Mouse (Mus musculus): ENCODE results near the gene Zpbp2. TPM values are rescaled to one million over a fixed set of nuclear protein-coding genes. Genes with fewer than 3 reads are reported as not detected.

Zpbp2 gene
- polyA plus RNA-seq, 1 experiment from 2014 or later = 0.60 TPM

DNA sequence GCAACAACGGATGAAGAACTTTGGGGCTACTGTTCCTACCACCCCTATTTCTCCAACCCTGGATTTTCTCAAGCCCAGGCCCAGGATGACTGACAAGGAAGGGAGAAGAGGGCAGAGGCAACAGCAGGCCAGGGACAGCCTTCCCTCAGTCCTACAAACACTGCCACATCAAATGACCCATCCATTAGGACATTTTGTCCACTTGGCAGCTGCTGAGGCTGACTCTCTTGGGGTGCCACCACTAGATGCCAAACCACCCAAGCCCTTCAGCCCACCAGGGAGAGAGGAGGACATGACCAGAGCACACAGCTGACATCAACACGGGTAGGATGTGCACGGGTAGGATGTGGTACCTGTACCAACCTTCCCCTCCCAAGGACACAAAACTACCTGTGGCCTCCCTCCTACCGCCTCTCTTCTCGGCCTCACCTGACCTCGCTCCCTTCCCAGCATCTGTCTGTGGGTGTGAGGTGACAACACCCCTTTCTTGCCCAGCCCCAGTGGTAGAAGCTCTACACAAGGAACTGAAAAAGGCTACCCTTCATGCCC lies 33.8 kb downstream of the Zpbp2 start:
- no peaks in the 10 kb centered on the region for H3K36me3 ChIP-seq (ENCODE audit: control insufficient read depth, insufficient read depth)
- no peaks in the 10 kb centered on the region for H3K27me3 ChIP-seq (ENCODE audit: control insufficient read depth, insufficient read depth, low read depth, low read length)
- H3K9ac ChIP-seq (ENCODE audit: low read depth, low read length) = peak overlapping the region; percentile 94
- peaks cover 88% of the 10 kb centered on the region for H3K4me1 ChIP-seq (ENCODE audit: control insufficient read depth, low read depth, low read length)
- peak overlapping the region; percentile 86 for H3K4me2 ChIP-seq (ENCODE audit: low read depth, low read length)
- H3K27ac ChIP-seq (ENCODE audit: low read length) = peak overlapping the region; percentile 99
- 81% methylated on average over 6 of the region's 6 CpGs for WGBS (ENCODE audit: insufficient replicate concordance)
- H3K9me3 ChIP-seq (replicated peaks; ENCODE audit: control insufficient read depth, low read length) = no peaks in the 10 kb centered on the region
- no peak for ATAC-seq (ENCODE audit: low read depth)
- H3K4me3 ChIP-seq (ENCODE audit: low read depth, low read length) = peak overlapping the region; percentile 89

DNA sequence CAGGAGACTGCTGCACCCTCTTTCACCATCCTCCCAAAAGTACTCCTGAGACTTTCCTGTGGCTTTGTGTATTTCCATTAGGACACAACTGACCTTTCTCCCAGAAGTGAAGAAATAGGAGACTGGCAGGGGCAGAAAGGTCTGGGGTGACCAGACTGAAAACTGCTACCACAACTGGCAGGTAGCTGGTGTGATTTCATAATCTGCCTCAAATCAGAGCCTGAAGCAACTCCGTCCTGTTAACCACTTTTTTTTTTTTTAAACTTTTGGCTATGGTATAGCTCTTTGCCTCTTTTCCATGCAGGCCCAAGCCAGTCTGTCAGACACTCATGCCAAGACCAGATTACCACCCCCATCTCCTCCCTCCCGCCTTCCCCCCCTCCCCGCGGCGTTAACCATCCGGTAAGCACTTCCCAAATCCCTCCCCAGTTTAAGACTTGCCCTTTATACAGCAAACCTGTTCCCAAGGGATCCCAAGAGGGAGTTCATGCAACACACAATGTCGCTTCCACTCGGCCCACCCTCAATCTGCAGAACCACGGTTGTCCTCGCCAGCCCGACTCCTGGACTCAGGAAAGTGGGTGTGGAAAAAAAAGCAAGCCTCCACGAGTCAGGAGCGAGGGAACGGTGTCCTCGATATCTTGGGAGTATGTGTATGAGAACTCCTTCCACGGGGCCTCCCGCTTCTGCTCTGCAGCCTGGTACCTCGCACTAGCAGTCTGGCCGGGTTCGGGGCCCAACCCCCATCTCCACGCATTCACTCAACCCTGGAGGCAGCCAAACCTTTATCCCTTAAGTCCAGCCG lies 35.4 kb downstream of the Zpbp2 start:
- 1% methylated on average over 22 of the region's 22 CpGs for WGBS (ENCODE audit: insufficient replicate concordance)
- no peaks in the 10 kb centered on the region; the same call in 1 of the 2 replicates for H3K27me3 ChIP-seq (ENCODE audit: control insufficient read depth, insufficient read depth, low read depth, low read length)
- H3K27ac ChIP-seq (ENCODE audit: low read length) = peak overlapping the region; percentile 93
- H3K4me3 ChIP-seq (ENCODE audit: low read depth, low read length) = peak overlapping the region; percentile 89
- no peaks in the 10 kb centered on the region for H3K36me3 ChIP-seq (ENCODE audit: control insufficient read depth, insufficient read depth)
- peak overlapping the region; percentile 86 for H3K4me2 ChIP-seq (ENCODE audit: low read depth, low read length)
- no peaks in the 10 kb centered on the region for H3K9me3 ChIP-seq (replicated peaks; ENCODE audit: control insufficient read depth, low read length)
- no peak for ATAC-seq (ENCODE audit: low read depth)
- peak overlapping the region; percentile 94 for H3K9ac ChIP-seq (ENCODE audit: low read depth, low read length)
- H3K4me1 ChIP-seq (ENCODE audit: control insufficient read depth, low read depth, low read length) = peaks cover 72% of the 10 kb centered on the region

DNA sequence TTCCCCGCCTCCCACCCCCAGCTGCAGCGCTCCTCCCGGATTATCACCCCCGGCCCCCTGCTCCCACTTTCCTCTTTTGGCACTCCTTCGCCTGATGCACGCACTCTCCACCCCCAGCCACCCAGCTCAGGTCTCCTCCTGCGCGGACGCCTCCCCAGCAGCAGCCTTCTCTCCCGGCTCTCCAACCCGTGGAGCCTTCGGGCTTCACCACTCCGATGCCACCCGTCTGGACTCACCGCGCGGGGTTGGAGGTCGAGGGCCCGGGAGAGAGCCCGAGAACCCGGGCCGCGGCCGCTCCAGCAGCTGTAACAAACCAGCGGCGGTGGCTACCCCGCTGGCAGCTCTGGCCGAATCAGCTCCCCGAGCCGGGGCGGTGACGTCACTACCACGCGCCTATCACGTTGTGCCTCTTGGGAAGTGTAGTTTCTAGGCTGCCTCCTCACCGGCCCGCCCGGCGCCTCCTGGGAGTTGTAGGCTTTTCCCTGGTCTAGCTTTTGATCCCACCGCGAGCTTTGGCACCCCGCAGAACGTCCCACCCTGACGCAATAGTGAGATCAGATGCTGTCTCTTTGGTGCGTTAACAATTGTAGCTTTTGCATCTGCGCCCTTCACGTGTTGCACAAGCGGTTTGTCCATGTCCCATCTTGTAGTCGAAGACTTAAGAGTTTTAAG lies 36.1 kb downstream of the Zpbp2 start, which contains the start of gene Ormdl3:
Gene Ormdl3 (minus strand): TSS at position 477 of the 672 bp plus-strand sequence.
- Histone ChIP-seq H3K9me3 (replicated peaks; ENCODE audit: control insufficient read depth, low read length) (no peaks in the 10 kb centered on the region), H3K4me2 (ENCODE audit: low read depth, low read length) (peak within 1 kb of the TSS; percentile 86), H3K36me3 (ENCODE audit: control insufficient read depth, insufficient read depth) (no peaks in the 10 kb centered on the region), H3K4me1 (ENCODE audit: control insufficient read depth, low read depth, low read length) (peaks cover 66% of the 10 kb centered on the region), H3K27ac (ENCODE audit: low read length) (peak within 1 kb of the TSS; percentile 93), H3K27me3 (ENCODE audit: control insufficient read depth, insufficient read depth, low read depth, low read length) (no peaks in the 10 kb centered on the region; the same call in 1 of the 2 replicates), H3K9ac (ENCODE audit: low read depth, low read length) (peak within 1 kb of the TSS; percentile 94), H3K4me3 (ENCODE audit: low read depth, low read length) (peak within 1 kb of the TSS; percentile 89)
- peak; percentile 75 for ATAC-seq (ENCODE audit: low read depth)
- WGBS (ENCODE audit: insufficient replicate concordance) = under 1% methylated on average over 48 of the region's 49 CpGs

DNA sequence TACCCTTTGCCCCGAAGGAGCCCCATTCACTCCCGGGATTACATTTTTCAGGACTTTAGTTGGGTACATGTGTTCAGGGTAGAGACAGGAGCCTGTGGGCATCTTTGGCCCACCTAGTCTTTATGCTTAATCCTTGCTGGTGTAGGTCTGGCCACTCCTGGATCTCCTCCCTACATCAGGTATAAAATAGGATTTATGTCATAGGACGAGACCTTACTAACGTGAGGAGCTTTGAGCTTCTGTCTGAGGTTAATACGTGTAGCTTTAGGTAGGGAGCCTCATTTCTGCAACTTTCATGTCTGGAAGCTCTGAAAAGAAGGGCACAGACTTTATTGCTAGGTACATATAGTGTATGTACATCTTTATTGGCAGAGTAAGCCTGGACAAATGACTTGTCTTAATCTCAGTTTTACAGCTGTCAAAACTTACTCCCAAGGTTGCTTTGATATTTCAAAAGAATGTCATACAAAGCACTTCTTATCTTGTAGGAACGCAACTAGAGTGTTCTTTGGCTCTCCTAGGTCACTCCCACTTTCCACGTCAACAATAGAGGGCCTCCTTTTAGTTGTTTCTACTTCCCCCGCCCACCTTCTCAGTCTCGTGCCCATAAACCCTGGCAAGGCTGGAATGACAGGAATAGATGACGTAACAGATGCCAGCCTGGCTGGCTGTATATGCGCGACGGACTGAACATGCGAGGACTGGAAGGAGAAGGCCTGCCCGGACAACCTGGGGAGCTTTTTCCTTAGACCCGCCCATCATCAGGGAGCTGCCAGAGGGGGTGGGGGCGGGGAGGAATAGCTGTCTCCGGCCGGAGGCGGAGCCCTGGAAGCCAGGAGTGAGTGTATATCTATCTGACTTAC lies 37.0 kb downstream of the Zpbp2 start:
- Histone ChIP-seq H3K9me3 (replicated peaks; ENCODE audit: control insufficient read depth, low read length) (no peaks in the 10 kb centered on the region), H3K9ac (ENCODE audit: low read depth, low read length) (peak overlapping the region; percentile 94), H3K4me3 (ENCODE audit: low read depth, low read length) (peak overlapping the region; percentile 89), H3K36me3 (ENCODE audit: control insufficient read depth, insufficient read depth) (no peaks in the 10 kb centered on the region), H3K4me2 (ENCODE audit: low read depth, low read length) (peak overlapping the region; percentile 82), H3K27me3 (ENCODE audit: control insufficient read depth, insufficient read depth, low read depth, low read length) (no peaks in the 10 kb centered on the region; the same call in 1 of the 2 replicates), H3K4me1 (ENCODE audit: control insufficient read depth, low read depth, low read length) (peaks cover 62% of the 10 kb centered on the region), H3K27ac (ENCODE audit: low read length) (peak overlapping the region; percentile 93)
- WGBS (ENCODE audit: insufficient replicate concordance) = 7% methylated on average over 20 of the region's 20 CpGs
- peak; percentile 60 for ATAC-seq (ENCODE audit: low read depth)

DNA sequence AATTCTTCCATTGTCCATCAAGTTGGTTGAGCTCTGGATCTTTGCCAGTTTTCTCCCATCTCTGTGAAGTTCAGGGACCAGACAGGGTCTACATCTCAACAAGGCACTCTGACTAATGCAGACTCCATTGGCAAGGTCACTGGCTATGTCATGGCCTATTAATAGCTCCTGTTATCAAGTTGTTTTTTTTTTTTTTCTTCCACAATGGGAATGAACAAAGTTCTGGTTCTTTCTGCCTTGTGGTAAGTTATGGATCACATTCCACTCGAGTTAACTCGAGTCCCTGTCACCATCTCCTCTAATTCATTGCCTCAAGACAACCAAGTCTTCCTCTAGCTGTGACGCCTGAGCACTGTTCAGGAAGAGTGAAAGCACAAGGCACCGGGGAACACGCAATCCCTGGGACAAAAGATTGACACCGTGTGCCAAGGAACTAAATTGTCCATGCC lies 38.0 kb downstream of the Zpbp2 start:
- no peak for ATAC-seq (ENCODE audit: low read depth)
- H3K27me3 ChIP-seq (ENCODE audit: control insufficient read depth, insufficient read depth, low read depth, low read length) = no peaks in the 10 kb centered on the region; the same call in 1 of the 2 replicates
- H3K9me3 ChIP-seq (replicated peaks; ENCODE audit: control insufficient read depth, low read length) = no peaks in the 10 kb centered on the region
- no peaks in the 10 kb centered on the region for H3K36me3 ChIP-seq (ENCODE audit: control insufficient read depth, insufficient read depth)
- peak overlapping the region; percentile 64 for H3K9ac ChIP-seq (ENCODE audit: low read depth, low read length)
- 45% methylated on average over 6 of the region's 6 CpGs for WGBS (ENCODE audit: insufficient replicate concordance)
- peaks cover 54% of the 10 kb centered on the region for H3K4me1 ChIP-seq (ENCODE audit: control insufficient read depth, low read depth, low read length)
- peak overlapping the region; percentile 93 for H3K27ac ChIP-seq (ENCODE audit: low read length)
- peak overlapping the region; percentile 82 for H3K4me2 ChIP-seq (ENCODE audit: low read depth, low read length)
- H3K4me3 ChIP-seq (ENCODE audit: low read depth, low read length) = peak overlapping the region; percentile 44; the same call in 1 of the 2 replicates

DNA sequence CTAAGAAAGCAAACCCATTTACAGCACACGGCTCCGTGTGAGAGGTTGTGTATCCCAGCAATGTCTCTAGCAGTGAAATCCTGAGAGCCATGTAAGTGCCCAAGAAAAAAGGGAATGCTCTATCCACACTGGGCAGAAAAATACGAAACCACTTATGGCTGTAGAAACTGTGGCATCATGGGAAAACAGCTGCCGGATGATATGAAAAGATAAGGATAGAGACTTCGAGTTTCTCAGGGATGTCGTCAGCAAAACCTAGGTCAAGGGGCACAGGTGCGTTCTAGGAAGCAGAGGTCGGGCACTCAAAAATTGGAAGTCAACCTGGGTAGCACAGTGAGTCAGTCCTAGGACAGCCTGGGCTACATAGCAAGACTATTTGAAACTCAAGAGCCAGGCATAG lies 38.4 kb downstream of the Zpbp2 start:
- no peak for ATAC-seq (ENCODE audit: low read depth)
- no peak overlapping the region for H3K4me3 ChIP-seq (ENCODE audit: low read depth, low read length)
- H3K9ac ChIP-seq (ENCODE audit: low read depth, low read length) = 0 out of 2 replicates have a peak overlapping the region, but pooled peaks have one; percentile 9
- peaks cover 50% of the 10 kb centered on the region for H3K4me1 ChIP-seq (ENCODE audit: control insufficient read depth, low read depth, low read length)
- no peaks in the 10 kb centered on the region for H3K36me3 ChIP-seq (ENCODE audit: control insufficient read depth, insufficient read depth)
- WGBS (ENCODE audit: insufficient replicate concordance) = 51% methylated on average over 8 of the region's 8 CpGs
- H3K27me3 ChIP-seq (ENCODE audit: control insufficient read depth, insufficient read depth, low read depth, low read length) = peaks cover 3% of the 10 kb centered on the region; the same call in 1 of the 2 replicates
- H3K9me3 ChIP-seq (replicated peaks; ENCODE audit: control insufficient read depth, low read length) = no peaks in the 10 kb centered on the region
- peak overlapping the region; percentile 82; the same call in 1 of the 2 replicates for H3K4me2 ChIP-seq (ENCODE audit: low read depth, low read length)
- H3K27ac ChIP-seq (ENCODE audit: low read length) = peak overlapping the region; percentile 93

DNA sequence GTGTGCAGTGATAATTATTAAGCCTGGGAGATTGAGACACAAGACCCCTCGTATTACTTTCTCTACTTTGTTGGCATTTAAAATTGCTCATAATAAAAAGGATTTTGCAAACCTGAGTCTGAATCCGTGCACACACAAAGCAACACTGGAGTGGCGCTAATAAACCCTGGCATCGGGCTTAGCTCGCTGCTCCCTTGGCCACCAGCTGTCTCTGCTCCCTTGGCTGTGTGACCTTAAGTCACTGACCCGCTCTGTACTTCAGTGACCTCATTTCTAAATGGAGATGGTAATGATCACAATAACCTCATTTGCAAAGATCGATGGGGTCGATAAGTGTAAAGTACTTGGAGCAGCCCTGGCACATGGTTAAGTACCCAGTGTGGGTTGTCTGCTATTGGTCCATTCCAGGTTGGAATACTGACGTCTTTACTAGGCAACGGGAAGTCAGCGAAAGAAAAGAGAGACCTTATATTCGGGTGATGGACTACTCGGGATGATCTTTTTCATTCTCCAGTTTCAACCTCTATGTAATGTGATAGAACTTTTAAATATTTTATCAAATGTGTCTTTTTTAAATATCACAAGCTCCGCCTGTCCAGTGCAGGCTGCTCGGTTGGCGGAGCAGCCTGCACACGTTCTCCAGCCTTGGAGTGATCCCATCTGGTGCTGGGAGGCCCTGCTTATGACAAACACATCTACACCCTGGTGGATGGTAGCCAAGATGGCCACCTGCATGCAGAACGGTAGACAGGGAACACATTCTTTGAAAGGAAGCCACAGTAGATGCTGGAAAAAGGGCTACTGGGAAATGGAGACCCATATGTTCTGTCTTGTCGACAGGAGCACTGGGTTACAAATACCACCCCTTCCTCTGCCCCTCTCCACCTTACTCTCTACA lies 39.9 kb downstream of the Zpbp2 start:
- no peak for ATAC-seq (ENCODE audit: low read depth)
- WGBS (ENCODE audit: insufficient replicate concordance) = 72% methylated on average over 19 of the region's 19 CpGs
- H3K4me1 ChIP-seq (ENCODE audit: control insufficient read depth, low read depth, low read length) = peaks cover 35% of the 10 kb centered on the region
- no peak overlapping the region for H3K4me2 ChIP-seq (ENCODE audit: low read depth, low read length)
- no peaks in the 10 kb centered on the region for H3K36me3 ChIP-seq (ENCODE audit: control insufficient read depth, insufficient read depth)
- H3K4me3 ChIP-seq (ENCODE audit: low read depth, low read length) = no peak overlapping the region
- no peaks in the 10 kb centered on the region for H3K9me3 ChIP-seq (replicated peaks; ENCODE audit: control insufficient read depth, low read length)
- 0 out of 2 replicates have a peak overlapping the region, but pooled peaks have one; percentile 6 for H3K27ac ChIP-seq (ENCODE audit: low read length)
- peaks cover 3% of the 10 kb centered on the region for H3K27me3 ChIP-seq (ENCODE audit: control insufficient read depth, insufficient read depth, low read depth, low read length)
- no peak overlapping the region for H3K9ac ChIP-seq (ENCODE audit: low read depth, low read length)
